Mouse (Mus musculus): ENCODE measurements at regions not wholly inside any gene's neighbourhood (a gene's known extent, or its start where the extent isn't known, plus 50 kb on each side); places are given as distances from the start of the nearest gene placed in this dataset.

- no peak for ATAC-seq (replicated peaks; ENCODE audit: low FRiP score, low TSS enrichment, poor library complexity, severe bottlenecking)
Measured at GRCm38 (mm10) chr7:36133026-36133425, 330.2 kb upstream of the Zfp507 start.

GRCm38 (mm10) chr7:36132569-36132968 is 329.8 kb upstream of the Zfp507 start:
- no peak for ATAC-seq (replicated peaks; ENCODE audit: low FRiP score, low TSS enrichment, poor library complexity, severe bottlenecking)

- no peak for ATAC-seq (replicated peaks; ENCODE audit: low FRiP score, low TSS enrichment, poor library complexity, severe bottlenecking)
Measured at GRCm38 (mm10) chr7:36097054-36097453, 294.3 kb upstream of the Zfp507 start.

GRCm38 (mm10) chr7:36095258-36096130 is 292.7 kb upstream of the Zfp507 start:
- no peak for ATAC-seq (replicated peaks; ENCODE audit: low FRiP score, low TSS enrichment, poor library complexity, severe bottlenecking)

- ATAC-seq (replicated peaks; ENCODE audit: low FRiP score, low TSS enrichment, poor library complexity, severe bottlenecking) = no peak
Measured at GRCm38 (mm10) chr7:36091132-36091531, 288.3 kb upstream of the Zfp507 start.

- no peak for ATAC-seq (replicated peaks; ENCODE audit: low FRiP score, low TSS enrichment, poor library complexity, severe bottlenecking)
Measured at GRCm38 (mm10) chr7:36090291-36091123, 287.7 kb upstream of the Zfp507 start.

- ATAC-seq (replicated peaks; ENCODE audit: low FRiP score, low TSS enrichment, poor library complexity, severe bottlenecking) = no peak
Measured at GRCm38 (mm10) chr7:36087598-36087997, 284.8 kb upstream of the Zfp507 start.

- ATAC-seq (replicated peaks; ENCODE audit: low FRiP score, low TSS enrichment, poor library complexity, severe bottlenecking) = no peak
Measured at GRCm38 (mm10) chr7:36078666-36079065, 275.9 kb upstream of the Zfp507 start.

GRCm38 (mm10) chr7:36078089-36078654 is 275.4 kb upstream of the Zfp507 start:
- no peak for ATAC-seq (replicated peaks; ENCODE audit: low FRiP score, low TSS enrichment, poor library complexity, severe bottlenecking)

- no peak for ATAC-seq (replicated peaks; ENCODE audit: low FRiP score, low TSS enrichment, poor library complexity, severe bottlenecking)
Measured at GRCm38 (mm10) chr7:36077271-36077670, 274.5 kb upstream of the Zfp507 start.

- ATAC-seq (replicated peaks; ENCODE audit: low FRiP score, low TSS enrichment, poor library complexity, severe bottlenecking) = no peak
Measured at GRCm38 (mm10) chr7:36076021-36076441, 273.2 kb upstream of the Zfp507 start.

- ATAC-seq (replicated peaks; ENCODE audit: low FRiP score, low TSS enrichment, poor library complexity, severe bottlenecking) = no peak
Measured at GRCm38 (mm10) chr7:36071774-36072173, 269.0 kb upstream of the Zfp507 start.

- no peak for ATAC-seq (replicated peaks; ENCODE audit: low FRiP score, low TSS enrichment, poor library complexity, severe bottlenecking)
Measured at GRCm38 (mm10) chr7:36066725-36067124, 263.9 kb upstream of the Zfp507 start.

GRCm38 (mm10) chr7:36061679-36062078 is 258.9 kb upstream of the Zfp507 start:
- no peak for ATAC-seq (replicated peaks; ENCODE audit: low FRiP score, low TSS enrichment, poor library complexity, severe bottlenecking)

- ATAC-seq (replicated peaks; ENCODE audit: low FRiP score, low TSS enrichment, poor library complexity, severe bottlenecking) = no peak
Measured at GRCm38 (mm10) chr7:36060426-36060825, 257.6 kb upstream of the Zfp507 start.

GRCm38 (mm10) chr7:36046053-36046452 is 243.2 kb upstream of the Zfp507 start:
- no peak for ATAC-seq (replicated peaks; ENCODE audit: low FRiP score, low TSS enrichment, poor library complexity, severe bottlenecking)

- no peak for ATAC-seq (replicated peaks; ENCODE audit: low FRiP score, low TSS enrichment, poor library complexity, severe bottlenecking)
Measured at GRCm38 (mm10) chr7:36031881-36032280, 229.1 kb upstream of the Zfp507 start.

GRCm38 (mm10) chr7:36023015-36023414 is 220.2 kb upstream of the Zfp507 start:
- ATAC-seq (replicated peaks; ENCODE audit: low FRiP score, low TSS enrichment, poor library complexity, severe bottlenecking) = no peak

- ATAC-seq (replicated peaks; ENCODE audit: low FRiP score, low TSS enrichment, poor library complexity, severe bottlenecking) = no peak
Measured at GRCm38 (mm10) chr7:36022489-36022888, 219.7 kb upstream of the Zfp507 start.

All from megakaryocyte-erythroid progenitor cell, adult 5-6 weeks (primary cell).